Mouse (Mus musculus): ENCODE measurements at regions not wholly inside any gene's neighbourhood (a gene's known extent, or its start where the extent isn't known, plus 50 kb on each side); places are given as distances from the start of the nearest gene placed in this dataset.

DNA sequence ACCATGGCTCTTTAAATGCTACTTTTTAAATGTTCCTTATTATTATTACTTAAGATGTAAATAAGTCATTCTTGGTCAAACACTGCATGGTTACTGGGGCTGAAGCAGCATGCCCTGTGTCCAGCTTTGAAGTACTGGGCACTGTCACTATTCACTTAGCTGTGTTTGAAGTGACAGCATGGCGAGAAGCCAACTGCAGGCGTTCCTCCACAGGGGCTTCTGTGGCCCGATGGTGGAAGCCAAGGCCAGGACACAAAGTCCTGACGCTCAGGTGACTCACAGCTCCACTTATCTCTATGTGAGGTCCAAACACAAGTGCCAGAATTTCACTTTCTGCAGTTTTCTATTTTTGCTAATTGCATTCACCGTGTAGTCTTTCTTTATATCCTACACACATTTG, 65.3 kb downstream of the Cdca7 start:
- Histone ChIP-seq H3K4me2 (no peak overlapping the region), H3K4me1 (ENCODE audit: control insufficient read depth, insufficient read depth, low read length) (peaks cover 3% of the 10 kb centered on the region; the same call in 1 of the 2 replicates), H3K27ac (ENCODE audit: low read depth, low read length) (no peak overlapping the region), H3K36me3 (ENCODE audit: control insufficient read depth, insufficient read depth, low read length) (no peaks in the 10 kb centered on the region), H3K9ac (ENCODE audit: low read depth, low read length) (no peak overlapping the region), H3K9me3 (replicated peaks; ENCODE audit: control insufficient read depth, low read length) (no peaks in the 10 kb centered on the region), H3K4me3 (ENCODE audit: low read depth, low read length) (no peak overlapping the region), H3K27me3 (ENCODE audit: control insufficient read depth, insufficient read depth, low read length) (no peaks in the 10 kb centered on the region)
- 51% methylated on average over 5 of the region's 5 CpGs for WGBS (ENCODE audit: insufficient replicate concordance)
- no peak for ATAC-seq (replicated peaks; ENCODE audit: insufficient number of reproducible peaks, low FRiP score, low TSS enrichment)

DNA sequence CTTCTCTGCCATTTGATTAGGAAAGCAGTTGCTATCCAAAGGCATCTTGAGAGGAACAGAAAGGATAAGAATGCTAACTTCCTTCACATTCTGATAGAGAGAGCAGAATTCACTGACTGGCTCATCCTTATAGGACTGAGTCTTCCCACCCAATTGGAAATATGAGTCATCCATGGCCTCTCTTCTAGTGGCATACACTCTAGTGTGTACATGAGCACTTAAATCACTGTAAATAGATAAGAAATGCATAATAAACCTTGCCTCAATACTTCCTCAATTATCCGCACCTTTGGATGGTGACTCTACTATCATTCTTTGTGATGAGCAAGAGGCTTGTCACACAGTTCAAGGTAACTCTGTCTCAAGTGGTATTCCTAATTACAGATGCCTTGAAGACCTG, 69.5 kb downstream of the Cdca7 start:
- no peak for ATAC-seq (replicated peaks; ENCODE audit: insufficient number of reproducible peaks, low FRiP score, low TSS enrichment)
- Histone ChIP-seq H3K27me3 (ENCODE audit: control insufficient read depth, insufficient read depth, low read length) (no peaks in the 10 kb centered on the region), H3K36me3 (ENCODE audit: control insufficient read depth, insufficient read depth, low read length) (no peaks in the 10 kb centered on the region), H3K4me1 (ENCODE audit: control insufficient read depth, insufficient read depth, low read length) (peaks cover 14% of the 10 kb centered on the region), H3K4me3 (ENCODE audit: low read depth, low read length) (no peak overlapping the region), H3K9ac (ENCODE audit: low read depth, low read length) (no peak overlapping the region), H3K27ac (ENCODE audit: low read depth, low read length) (no peak overlapping the region), H3K4me2 (no peak overlapping the region), H3K9me3 (replicated peaks; ENCODE audit: control insufficient read depth, low read length) (no peaks in the 10 kb centered on the region)
- WGBS (ENCODE audit: insufficient replicate concordance), result 85% methylated on average over 1 of the region's 1 CpGs

DNA sequence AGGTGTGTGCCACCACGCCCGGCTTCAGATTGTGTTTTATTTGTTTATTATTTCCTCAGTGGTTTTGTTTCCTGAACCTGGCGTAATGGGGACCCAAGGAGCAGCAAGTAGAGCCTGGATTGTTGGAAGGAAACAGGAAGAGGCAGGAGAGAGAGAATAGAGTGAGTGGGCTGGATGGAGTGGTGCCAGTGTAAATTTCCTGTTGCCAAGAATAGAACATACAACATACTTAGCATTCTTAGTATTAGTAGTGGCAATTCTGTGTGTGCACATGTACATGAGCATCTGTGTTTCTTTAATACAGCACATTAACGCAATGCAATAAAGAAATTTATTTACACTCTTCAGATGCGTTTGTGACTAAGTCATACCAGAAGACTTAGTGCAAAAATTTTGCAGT, 70.5 kb downstream of the Cdca7 start:
- Histone ChIP-seq H3K27me3 (ENCODE audit: control insufficient read depth, insufficient read depth, low read length) (no peaks in the 10 kb centered on the region), H3K36me3 (ENCODE audit: control insufficient read depth, insufficient read depth, low read length) (no peaks in the 10 kb centered on the region), H3K27ac (ENCODE audit: low read depth, low read length) (peak overlapping the region; percentile 64; the same call in 1 of the 2 replicates), H3K9me3 (replicated peaks; ENCODE audit: control insufficient read depth, low read length) (no peaks in the 10 kb centered on the region), H3K4me3 (ENCODE audit: low read depth, low read length) (no peak overlapping the region), H3K9ac (ENCODE audit: low read depth, low read length) (no peak overlapping the region), H3K4me1 (ENCODE audit: control insufficient read depth, insufficient read depth, low read length) (peaks cover 11% of the 10 kb centered on the region), H3K4me2 (no peak overlapping the region; the same call in 1 of the 2 replicates)
- WGBS (ENCODE audit: insufficient replicate concordance), result 68% methylated on average over 5 of the region's 5 CpGs
- no peak for ATAC-seq (replicated peaks; ENCODE audit: insufficient number of reproducible peaks, low FRiP score, low TSS enrichment)

GRCm38 (mm10) chr2:72546963-72547362, 71.0 kb downstream of the Cdca7 start:
- H3K4me2 ChIP-seq, result no peak overlapping the region; the same call in 1 of the 2 replicates
- WGBS (ENCODE audit: insufficient replicate concordance), result 36% methylated on average over 4 of the region's 4 CpGs
- H3K4me3 ChIP-seq (ENCODE audit: low read depth, low read length), result no peak overlapping the region
- H3K36me3 ChIP-seq (ENCODE audit: control insufficient read depth, insufficient read depth, low read length), result no peaks in the 10 kb centered on the region
- H3K27ac ChIP-seq (ENCODE audit: low read depth, low read length), result peak overlapping the region; percentile 64
- no peak for ATAC-seq (replicated peaks; ENCODE audit: insufficient number of reproducible peaks, low FRiP score, low TSS enrichment)
- H3K27me3 ChIP-seq (ENCODE audit: control insufficient read depth, insufficient read depth, low read length), result no peaks in the 10 kb centered on the region
- H3K9ac ChIP-seq (ENCODE audit: low read depth, low read length), result no peak overlapping the region
- H3K4me1 ChIP-seq (ENCODE audit: control insufficient read depth, insufficient read depth, low read length), result peaks cover 11% of the 10 kb centered on the region
- no peaks in the 10 kb centered on the region for H3K9me3 ChIP-seq (replicated peaks; ENCODE audit: control insufficient read depth, low read length)

DNA sequence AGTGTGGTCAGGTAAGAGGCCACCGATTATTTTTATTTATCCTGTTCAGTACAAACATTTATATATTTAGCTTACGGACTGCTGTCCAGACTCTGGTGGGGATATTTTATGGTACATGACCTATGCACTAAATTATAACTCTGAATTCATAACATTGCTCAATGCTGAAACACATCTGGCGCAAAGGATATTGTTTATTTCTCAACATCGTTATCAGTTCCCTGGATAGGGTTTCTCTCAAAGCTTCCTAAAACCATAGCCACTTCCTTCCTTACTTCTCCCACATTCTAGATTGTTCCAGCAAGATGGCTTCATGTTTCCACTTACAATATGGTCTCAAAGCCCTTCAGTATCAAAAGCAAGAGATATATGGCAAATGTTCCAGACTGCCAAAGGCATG, 75.3 kb downstream of the Cdca7 start:
- H3K36me3 ChIP-seq (ENCODE audit: control insufficient read depth, insufficient read depth, low read length), result no peaks in the 10 kb centered on the region
- H3K4me2 ChIP-seq, result no peak overlapping the region
- 78% methylated on average over 4 of the region's 4 CpGs for WGBS (ENCODE audit: insufficient replicate concordance)
- H3K4me1 ChIP-seq (ENCODE audit: control insufficient read depth, insufficient read depth, low read length), result peaks cover 20% of the 10 kb centered on the region
- H3K4me3 ChIP-seq (ENCODE audit: low read depth, low read length), result no peak overlapping the region
- no peaks in the 10 kb centered on the region for H3K27me3 ChIP-seq (ENCODE audit: control insufficient read depth, insufficient read depth, low read length)
- H3K9ac ChIP-seq (ENCODE audit: low read depth, low read length), result no peak overlapping the region
- H3K9me3 ChIP-seq (replicated peaks; ENCODE audit: control insufficient read depth, low read length), result no peaks in the 10 kb centered on the region
- no peak overlapping the region for H3K27ac ChIP-seq (ENCODE audit: low read depth, low read length)
- no peak for ATAC-seq (replicated peaks; ENCODE audit: insufficient number of reproducible peaks, low FRiP score, low TSS enrichment)

DNA sequence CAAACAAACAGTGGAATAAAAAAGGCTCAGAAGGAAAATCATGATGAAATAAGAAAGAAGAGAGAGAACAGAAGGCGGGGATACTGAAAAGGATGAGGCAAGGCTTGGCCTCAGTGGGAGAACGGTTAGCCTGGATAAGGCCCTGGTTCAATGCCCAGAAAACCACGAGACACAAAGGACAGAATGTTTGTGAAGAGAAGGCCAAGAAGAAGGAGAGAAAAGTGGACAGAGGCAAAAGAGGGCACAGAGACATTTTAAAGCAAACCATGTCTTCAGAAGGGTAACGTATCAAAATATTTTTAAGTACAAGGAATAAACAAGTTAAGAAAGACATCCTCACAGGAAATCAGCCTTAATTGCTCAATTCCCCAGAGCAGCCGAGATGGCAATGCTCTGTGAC, 78.6 kb downstream of the Cdca7 start:
- Histone ChIP-seq H3K9me3 (replicated peaks; ENCODE audit: control insufficient read depth, low read length) (no peaks in the 10 kb centered on the region), H3K4me2 (no peak overlapping the region), H3K36me3 (ENCODE audit: control insufficient read depth, insufficient read depth, low read length) (no peaks in the 10 kb centered on the region), H3K9ac (ENCODE audit: low read depth, low read length) (no peak overlapping the region), H3K4me1 (ENCODE audit: control insufficient read depth, insufficient read depth, low read length) (0 out of 2 replicates have a peak, but pooled peaks cover 9% of the 10 kb centered on the region), H3K27ac (ENCODE audit: low read depth, low read length) (no peak overlapping the region), H3K27me3 (ENCODE audit: control insufficient read depth, insufficient read depth, low read length) (no peaks in the 10 kb centered on the region), H3K4me3 (ENCODE audit: low read depth, low read length) (no peak overlapping the region)
- 82% methylated on average over 5 of the region's 5 CpGs for WGBS (ENCODE audit: insufficient replicate concordance)
- no peak for ATAC-seq (replicated peaks; ENCODE audit: insufficient number of reproducible peaks, low FRiP score, low TSS enrichment)

DNA sequence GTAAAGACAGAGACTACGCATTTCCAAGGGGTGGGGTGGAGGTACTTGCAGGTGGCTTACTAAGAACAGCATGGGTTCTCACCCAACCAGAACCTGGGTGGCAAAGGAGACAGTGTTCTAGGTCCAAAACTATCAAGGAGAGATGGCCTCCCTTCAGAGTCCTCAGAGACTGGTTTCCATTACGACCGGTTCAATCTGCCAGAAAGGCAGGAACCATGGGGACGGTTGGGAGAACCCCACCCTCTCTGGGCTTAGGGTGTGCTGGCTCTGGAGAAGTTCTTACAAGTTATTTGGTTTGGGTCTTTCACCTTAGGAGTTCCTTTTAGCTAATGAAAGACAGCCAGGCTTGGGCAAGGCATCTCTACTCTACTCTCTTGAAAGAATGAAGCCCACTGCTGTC, 79.2 kb downstream of the Cdca7 start:
- Histone ChIP-seq H3K27me3 (ENCODE audit: control insufficient read depth, insufficient read depth, low read length) (no peaks in the 10 kb centered on the region), H3K27ac (ENCODE audit: low read depth, low read length) (no peak overlapping the region), H3K9me3 (replicated peaks; ENCODE audit: control insufficient read depth, low read length) (no peaks in the 10 kb centered on the region), H3K4me2 (no peak overlapping the region), H3K36me3 (ENCODE audit: control insufficient read depth, insufficient read depth, low read length) (no peaks in the 10 kb centered on the region), H3K4me3 (ENCODE audit: low read depth, low read length) (no peak overlapping the region), H3K9ac (ENCODE audit: low read depth, low read length) (no peak overlapping the region), H3K4me1 (ENCODE audit: control insufficient read depth, insufficient read depth, low read length) (0 out of 2 replicates have a peak, but pooled peaks cover 9% of the 10 kb centered on the region)
- 70% methylated on average over 4 of the region's 4 CpGs for WGBS (ENCODE audit: insufficient replicate concordance)
- ATAC-seq (replicated peaks; ENCODE audit: insufficient number of reproducible peaks, low FRiP score, low TSS enrichment), result no peak

DNA sequence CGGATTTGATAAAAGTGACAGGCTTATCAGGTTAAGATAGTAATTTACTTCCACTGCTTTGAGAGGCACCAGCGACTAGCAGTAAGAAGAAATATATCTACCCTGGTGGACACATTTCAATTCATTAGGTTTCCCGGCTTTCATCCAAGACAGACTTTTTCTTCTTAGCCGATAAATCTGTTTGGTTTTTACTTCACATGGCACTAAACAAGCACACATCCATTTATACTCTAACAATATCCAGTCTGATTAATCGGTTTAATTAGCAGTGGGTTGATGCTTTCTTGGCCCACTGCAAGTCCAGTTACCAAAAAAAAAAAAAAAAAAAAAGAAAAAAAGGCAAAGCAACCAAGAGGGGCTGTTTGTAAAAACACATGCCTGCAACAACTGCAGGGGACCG, 79.6 kb downstream of the Cdca7 start:
- WGBS (ENCODE audit: insufficient replicate concordance), result 34% methylated on average over 6 of the region's 6 CpGs
- no peak overlapping the region for H3K27ac ChIP-seq (ENCODE audit: low read depth, low read length)
- H3K4me1 ChIP-seq (ENCODE audit: control insufficient read depth, insufficient read depth, low read length), result 0 out of 2 replicates have a peak, but pooled peaks cover 9% of the 10 kb centered on the region
- H3K36me3 ChIP-seq (ENCODE audit: control insufficient read depth, insufficient read depth, low read length), result no peaks in the 10 kb centered on the region
- no peaks in the 10 kb centered on the region for H3K9me3 ChIP-seq (replicated peaks; ENCODE audit: control insufficient read depth, low read length)
- H3K9ac ChIP-seq (ENCODE audit: low read depth, low read length), result no peak overlapping the region
- no peak for ATAC-seq (replicated peaks; ENCODE audit: insufficient number of reproducible peaks, low FRiP score, low TSS enrichment)
- no peak overlapping the region for H3K4me3 ChIP-seq (ENCODE audit: low read depth, low read length)
- no peaks in the 10 kb centered on the region for H3K27me3 ChIP-seq (ENCODE audit: control insufficient read depth, insufficient read depth, low read length)
- no peak overlapping the region for H3K4me2 ChIP-seq

DNA sequence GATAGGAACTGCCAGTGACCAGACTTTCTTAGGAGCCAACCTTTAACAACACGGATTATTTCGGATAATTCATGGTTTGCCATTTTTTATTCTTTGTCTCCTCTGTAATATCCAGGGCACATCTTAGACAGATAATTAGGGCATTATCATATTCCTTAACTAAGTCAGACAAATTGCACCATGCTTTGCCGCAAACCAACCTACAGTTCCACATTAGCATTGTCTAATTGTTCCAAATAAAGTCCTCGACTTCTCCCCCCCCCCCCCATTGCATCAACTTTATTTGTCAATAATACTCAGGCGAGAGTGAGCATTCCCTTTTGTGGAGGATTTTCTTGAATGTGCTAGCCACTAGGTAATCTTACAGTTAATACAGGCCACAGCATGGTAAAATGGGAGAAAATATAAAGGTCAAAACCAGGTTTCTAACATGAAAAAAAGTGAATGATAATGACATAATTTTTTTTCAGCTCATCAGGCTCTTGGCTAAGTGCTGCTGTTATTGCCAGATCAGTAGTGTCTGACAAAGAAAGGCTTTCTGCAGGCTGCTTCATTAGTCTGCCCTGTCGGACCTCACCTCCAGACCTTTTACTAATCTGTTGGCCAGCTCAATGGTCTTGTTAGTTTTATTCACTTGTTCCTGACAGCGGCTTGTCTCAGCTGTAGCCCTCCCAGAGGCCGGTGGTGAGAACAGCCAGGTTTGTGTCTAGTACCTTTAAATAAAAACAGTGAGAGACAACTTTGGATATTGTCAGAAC, 80.3 kb downstream of the Cdca7 start:
- H3K27ac ChIP-seq (ENCODE audit: low read depth, low read length), result no peak overlapping the region
- 61% methylated on average over 8 of the region's 8 CpGs for WGBS (ENCODE audit: insufficient replicate concordance)
- H3K4me3 ChIP-seq (ENCODE audit: low read depth, low read length), result no peak overlapping the region
- no peaks in the 10 kb centered on the region for H3K36me3 ChIP-seq (ENCODE audit: control insufficient read depth, insufficient read depth, low read length)
- no peak for ATAC-seq (replicated peaks; ENCODE audit: insufficient number of reproducible peaks, low FRiP score, low TSS enrichment)
- H3K9ac ChIP-seq (ENCODE audit: low read depth, low read length), result no peak overlapping the region
- H3K4me2 ChIP-seq, result no peak overlapping the region
- no peaks in the 10 kb centered on the region for H3K27me3 ChIP-seq (ENCODE audit: control insufficient read depth, insufficient read depth, low read length)
- 0 out of 2 replicates have a peak, but pooled peaks cover 9% of the 10 kb centered on the region for H3K4me1 ChIP-seq (ENCODE audit: control insufficient read depth, insufficient read depth, low read length)
- no peaks in the 10 kb centered on the region for H3K9me3 ChIP-seq (replicated peaks; ENCODE audit: control insufficient read depth, low read length)
